Mouse (Mus musculus) ES-Bruce4 (cell line): Measurements from ENCODE around the gene Chadl.

Source experiments
- CTCF ChIP-seq: IDR thresholded peaks from one replicate; pipeline ENCODE4 v1.8.1; 2011; ENCODE audit warnings: low read depth, low read length
- EP300 ChIP-seq: IDR thresholded peaks from 2 replicates; pipeline ENCODE4 v1.6.1; 2011; ENCODE audit warnings: low read depth, low read length; ENCODE audit not compliant: insufficient read depth

DNA sequence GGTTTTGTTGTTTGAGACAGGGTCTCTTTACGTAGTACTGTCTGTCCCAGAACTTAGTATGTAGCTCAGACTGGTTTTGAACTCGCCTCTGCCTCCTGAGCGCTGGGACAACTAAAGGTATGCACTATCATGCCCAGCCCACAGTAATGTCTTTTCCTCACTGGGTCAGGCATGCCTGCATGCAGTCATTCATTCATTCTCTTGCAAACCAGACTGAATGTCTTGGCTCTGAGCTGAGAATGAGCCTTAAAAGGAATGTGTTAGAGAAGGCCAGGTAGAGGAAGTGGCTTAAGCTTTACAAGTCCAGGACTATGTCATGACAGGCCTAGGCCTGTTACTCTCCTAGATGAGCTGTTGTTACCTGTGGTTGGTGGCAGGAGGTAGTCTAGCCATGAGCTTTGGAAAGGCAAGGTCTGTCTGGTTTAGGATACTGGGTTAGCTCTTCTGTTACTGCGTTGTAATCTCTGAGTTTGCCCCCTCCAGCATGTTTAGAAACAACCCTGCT is 16.7 kb downstream of the Chadl start:
- TF ChIP-seq CTCF (no peak), EP300 (no peak)
